Mouse (Mus musculus): ENCODE results near the gene Gstm4. TPM values are rescaled to one million over a fixed set of nuclear protein-coding genes. Genes with fewer than 3 reads are reported as not detected.

Gstm4 gene
- total and polyA plus RNA-seq, 2 experiments from 2014 or later, result 10.9 to 17.9 TPM

DNA sequence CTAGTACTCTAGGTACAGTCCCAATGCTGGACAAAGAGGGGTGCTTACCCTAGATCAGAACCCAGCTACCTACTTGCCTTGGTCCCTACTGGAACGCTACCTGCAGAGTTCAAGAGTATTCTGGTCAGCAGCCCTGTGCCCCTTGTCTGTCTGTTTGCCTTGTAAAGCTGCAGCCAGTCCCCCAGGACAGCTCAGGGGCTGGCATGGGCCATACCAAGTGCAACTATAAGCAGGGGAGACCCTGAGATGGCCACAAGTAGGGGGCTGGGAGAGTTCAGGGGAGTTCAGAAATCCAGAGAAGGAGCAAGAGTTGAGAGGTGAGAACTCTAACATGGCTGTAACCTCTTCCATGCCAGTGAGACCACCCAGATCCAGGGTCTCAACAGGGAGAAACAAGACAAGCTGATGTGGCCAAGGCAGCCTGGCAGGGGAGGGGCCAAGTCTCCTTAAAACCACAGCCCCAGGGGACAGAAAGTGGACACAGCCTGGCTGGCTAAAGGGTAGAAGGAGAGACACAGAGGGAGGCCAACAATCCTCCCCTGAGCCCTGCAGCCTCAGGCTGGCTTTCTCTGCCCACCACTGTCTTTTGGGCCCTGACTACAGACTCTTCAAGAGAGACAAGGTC lies 37.7 kb upstream of the Gstm4 start:
- peaks cover 33% of the 10 kb centered on the region for H3K36me3 ChIP-seq (replicated peaks; ENCODE audit: control insufficient read depth, insufficient read depth, low read length)
- H3K27me3 ChIP-seq (ENCODE audit: control insufficient read depth, insufficient read depth, low read length), result no peaks in the 10 kb centered on the region
- no peak for ATAC-seq (ENCODE audit: insufficient read depth, low read depth)
- peak overlapping the region; percentile 40 for H3K4me2 ChIP-seq (ENCODE audit: low read depth, low read length)
- peaks cover 37% of the 10 kb centered on the region for H3K4me1 ChIP-seq (ENCODE audit: control insufficient read depth, insufficient read depth)
- peak overlapping the region; percentile 17; the same call in 1 of the 2 replicates for H3K9ac ChIP-seq (replicated peaks; ENCODE audit: low read depth, low read length)
- H3K9me3 ChIP-seq (replicated peaks; ENCODE audit: control insufficient read depth, low read length), result no peaks in the 10 kb centered on the region
- peak overlapping the region; percentile 44 for H3K27ac ChIP-seq (ENCODE audit: low read depth)
- no peak overlapping the region; the same call in 1 of the 2 replicates for H3K4me3 ChIP-seq (ENCODE audit: low read depth, low read length)
- 71% methylated on average over 1 of the region's 1 CpGs for WGBS
- TF ChIP-seq CTCF (IDR thresholded peaks at IDR 0.05; ENCODE audit: low read depth), result no peak
- no peak for TF ChIP-seq EP300 (IDR thresholded peaks at IDR 0.05; ENCODE audit: low read depth)
- DNase-seq (ENCODE audit: low spot score), result no peak

DNA sequence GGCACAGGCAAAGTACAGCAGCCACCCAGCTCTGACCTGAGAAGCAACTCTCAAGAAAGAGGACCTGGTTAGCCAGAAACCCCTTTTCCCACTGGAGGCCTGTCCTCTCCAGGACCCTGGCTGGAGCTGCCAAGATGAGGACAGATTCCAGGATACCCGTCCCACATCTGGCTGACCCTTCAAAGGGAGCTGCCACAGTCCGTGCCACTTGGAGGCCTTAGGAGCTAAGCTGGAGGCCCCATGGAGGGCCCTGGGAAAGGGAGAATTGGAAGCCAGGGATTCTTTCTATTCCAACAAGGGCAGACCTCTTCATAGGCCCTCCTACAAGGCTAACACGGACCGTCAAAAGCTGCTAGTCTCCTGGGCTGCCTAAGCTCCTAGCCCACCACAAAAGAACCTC lies 37.0 kb upstream of the Gstm4 start:
- TF ChIP-seq CTCF (IDR thresholded peaks at IDR 0.05; ENCODE audit: low read depth) (no peak), EP300 (IDR thresholded peaks at IDR 0.05; ENCODE audit: low read depth) (no peak)
- ATAC-seq (ENCODE audit: insufficient read depth, low read depth) (no peak), DNase-seq (ENCODE audit: low spot score) (no peak)
- H3K27ac ChIP-seq (ENCODE audit: low read depth), result peak overlapping the region; percentile 44
- H3K36me3 ChIP-seq (replicated peaks; ENCODE audit: control insufficient read depth, insufficient read depth, low read length), result peaks cover 40% of the 10 kb centered on the region
- WGBS, result 38% methylated on average over 4 of the region's 4 CpGs
- H3K4me1 ChIP-seq (ENCODE audit: control insufficient read depth, insufficient read depth), result peaks cover 30% of the 10 kb centered on the region
- H3K4me2 ChIP-seq (ENCODE audit: low read depth, low read length), result peak overlapping the region; percentile 40
- peak overlapping the region; percentile 17; the same call in 1 of the 2 replicates for H3K9ac ChIP-seq (replicated peaks; ENCODE audit: low read depth, low read length)
- H3K4me3 ChIP-seq (ENCODE audit: low read depth, low read length), result no peak overlapping the region; the same call in 1 of the 2 replicates
- no peaks in the 10 kb centered on the region for H3K27me3 ChIP-seq (ENCODE audit: control insufficient read depth, insufficient read depth, low read length)
- no peaks in the 10 kb centered on the region for H3K9me3 ChIP-seq (replicated peaks; ENCODE audit: control insufficient read depth, low read length)

- Histone ChIP-seq H3K27me3 (ENCODE audit: control insufficient read depth, insufficient read depth, low read length) (no peaks in the 10 kb centered on the region), H3K27ac (ENCODE audit: low read depth) (no peak overlapping the region), H3K36me3 (replicated peaks; ENCODE audit: control insufficient read depth, insufficient read depth, low read length) (peaks cover 68% of the 10 kb centered on the region), H3K4me2 (ENCODE audit: low read depth, low read length) (no peak overlapping the region), H3K9ac (replicated peaks; ENCODE audit: low read depth, low read length) (no peak overlapping the region), H3K9me3 (replicated peaks; ENCODE audit: control insufficient read depth, low read length) (no peaks in the 10 kb centered on the region), H3K4me1 (ENCODE audit: control insufficient read depth, insufficient read depth) (peaks cover 5% of the 10 kb centered on the region; the same call in 1 of the 2 replicates), H3K4me3 (ENCODE audit: low read depth, low read length) (no peak overlapping the region)
- no peak for TF ChIP-seq EP300 (IDR thresholded peaks at IDR 0.05; ENCODE audit: low read depth)
- no peak for DNase-seq (ENCODE audit: low spot score)
- WGBS, result 89% methylated on average over 9 of the region's 9 CpGs
- no peak for ATAC-seq (ENCODE audit: insufficient read depth, low read depth)
Measured at GRCm38 (mm10) chr3:108076836-108077235, 32.1 kb upstream of the Gstm4 start.

DNA sequence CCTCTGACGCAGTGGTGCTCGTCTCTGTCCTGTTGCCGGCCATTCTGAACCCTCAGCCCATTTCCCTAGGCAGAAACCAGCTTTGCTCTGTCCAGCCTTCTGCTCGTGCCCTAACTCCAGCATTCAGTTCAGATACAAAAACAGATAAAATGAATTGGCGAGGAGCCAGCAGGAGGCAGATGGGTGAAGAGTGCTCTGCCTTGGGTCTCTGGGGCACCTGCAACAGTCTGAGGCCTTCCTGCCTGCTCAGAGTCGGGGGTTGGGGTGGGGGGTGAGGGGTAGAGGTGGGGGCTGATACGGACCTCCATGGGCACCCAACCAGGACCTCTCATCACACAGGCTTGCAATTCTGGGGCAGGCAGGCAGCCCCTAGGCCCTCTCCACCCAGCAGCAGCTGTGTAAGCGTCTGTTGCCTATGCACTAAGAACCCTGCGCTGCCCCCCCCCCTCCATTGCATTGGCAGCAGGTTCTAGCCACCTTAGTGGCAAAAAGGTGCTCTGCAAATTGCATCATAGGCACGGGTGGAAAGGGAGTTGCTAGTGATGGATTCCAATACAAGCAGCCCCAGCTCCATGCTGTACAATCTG lies 28.4 kb upstream of the Gstm4 start:
- 70% methylated on average over 10 of the region's 10 CpGs for WGBS

DNA sequence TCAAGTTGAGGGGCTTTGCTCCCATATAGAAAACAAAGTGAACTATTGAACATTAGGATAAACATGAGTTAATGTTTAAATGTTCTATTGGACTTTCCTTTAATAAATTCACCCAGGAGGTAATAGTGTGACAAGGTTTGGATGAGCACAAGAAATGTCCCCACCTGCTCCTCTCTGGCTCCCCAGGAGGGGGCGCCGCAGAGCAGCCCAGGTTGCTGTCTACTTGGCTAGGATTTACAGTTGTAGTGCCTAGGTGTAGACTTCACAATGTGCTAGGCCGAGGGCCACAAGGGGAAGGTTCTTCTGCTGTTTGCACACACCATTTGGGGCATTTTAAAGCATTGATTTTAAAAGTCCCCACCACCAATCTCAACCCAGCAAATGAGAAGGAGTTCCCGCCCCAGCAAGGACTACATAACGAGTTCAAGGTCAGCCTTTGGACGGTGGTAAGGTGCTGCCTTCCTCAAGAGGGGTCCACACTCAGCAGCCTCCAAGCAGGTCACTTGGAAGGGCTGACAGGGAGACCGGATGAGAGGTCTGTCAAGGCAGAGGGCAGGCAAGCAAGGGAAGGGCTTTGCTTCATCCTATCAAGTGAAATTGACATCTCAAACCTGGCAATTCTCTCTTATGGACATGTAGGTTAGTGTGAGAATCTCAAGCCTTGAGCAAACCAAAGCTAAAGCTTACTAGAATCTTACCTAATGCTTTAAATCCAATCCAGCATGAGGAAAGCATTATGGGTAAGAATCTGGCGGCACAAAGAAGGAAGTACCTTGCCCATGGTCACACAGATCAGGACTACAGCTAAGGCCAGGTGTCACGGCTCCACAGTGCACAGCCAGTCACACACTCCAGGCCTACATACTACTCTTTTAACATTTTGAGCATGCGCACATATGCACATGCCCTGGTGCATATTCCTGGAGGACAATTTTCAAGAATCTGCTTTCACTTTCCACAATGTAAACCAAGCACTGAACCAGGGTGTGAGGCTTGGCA lies 25.9 kb upstream of the Gstm4 start:
- TF ChIP-seq CTCF (IDR thresholded peaks at IDR 0.05; ENCODE audit: low read depth) (peak; percentile 85), EP300 (IDR thresholded peaks at IDR 0.05; ENCODE audit: low read depth) (no peak)
- DNase-seq (ENCODE audit: low spot score), result peak; percentile 62
- WGBS, result 62% methylated on average over 10 of the region's 10 CpGs
- peak; percentile 67 for ATAC-seq (ENCODE audit: insufficient read depth, low read depth)
- H3K4me1 ChIP-seq (ENCODE audit: control insufficient read depth, insufficient read depth), result peaks cover 4% of the 10 kb centered on the region; the same call in 1 of the 2 replicates
- H3K27me3 ChIP-seq (ENCODE audit: control insufficient read depth, insufficient read depth, low read length), result no peaks in the 10 kb centered on the region
- H3K36me3 ChIP-seq (replicated peaks; ENCODE audit: control insufficient read depth, insufficient read depth, low read length), result peaks cover 18% of the 10 kb centered on the region
- H3K9me3 ChIP-seq (replicated peaks; ENCODE audit: control insufficient read depth, low read length), result no peaks in the 10 kb centered on the region
- H3K9ac ChIP-seq (replicated peaks; ENCODE audit: low read depth, low read length), result no peak overlapping the region
- H3K4me2 ChIP-seq (ENCODE audit: low read depth, low read length), result peak overlapping the region; percentile 54
- no peak overlapping the region for H3K27ac ChIP-seq (ENCODE audit: low read depth)
- H3K4me3 ChIP-seq (ENCODE audit: low read depth, low read length), result no peak overlapping the region; the same call in 1 of the 2 replicates

More for the DNA sequence above, 28.4 kb upstream of the Gstm4 start:
- Histone ChIP-seq H3K36me3 (replicated peaks; ENCODE audit: control insufficient read depth, insufficient read depth, low read length) (peaks cover 42% of the 10 kb centered on the region), H3K9me3 (replicated peaks; ENCODE audit: control insufficient read depth, low read length) (no peaks in the 10 kb centered on the region), H3K9ac (replicated peaks; ENCODE audit: low read depth, low read length) (no peak overlapping the region), H3K27ac (ENCODE audit: low read depth) (no peak overlapping the region), H3K4me3 (ENCODE audit: low read depth, low read length) (no peak overlapping the region), H3K27me3 (ENCODE audit: control insufficient read depth, insufficient read depth, low read length) (no peaks in the 10 kb centered on the region), H3K4me1 (ENCODE audit: control insufficient read depth, insufficient read depth) (peaks cover 4% of the 10 kb centered on the region; the same call in 1 of the 2 replicates), H3K4me2 (ENCODE audit: low read depth, low read length) (no peak overlapping the region)
- ATAC-seq (ENCODE audit: insufficient read depth, low read depth) (no peak), DNase-seq (ENCODE audit: low spot score) (no peak)
- TF ChIP-seq EP300 (IDR thresholded peaks at IDR 0.05; ENCODE audit: low read depth), result no peak
- TF ChIP-seq CTCF (IDR thresholded peaks at IDR 0.05; ENCODE audit: low read depth), result no peak
